Mouse (Mus musculus) neural tube, embryonic 12.5 days (tissue): ENCODE measurements around the gene 1700023F06Rik. TPM values are rescaled to one million over a fixed set of nuclear protein-coding genes. Genes with fewer than 3 reads are reported as not detected.

ENCODE experiments used
- ATAC-seq: fragments of 200-750 bp; cut with Nextera tagmentation; 2 replicates; pipeline ENCODE4 v1.8.0; 2017; ENCODE audit warnings: low read depth, mild to moderate bottlenecking, moderate TSS enrichment, moderate library complexity; ENCODE audit not compliant: low FRiP score
- H3K27ac ChIP-seq: fragments of 300-500 bp; sonication (generic); 2 replicates; pipeline ENCODE4 v1.5.1; 2016
- H3K27me3 ChIP-seq: fragments of 300-500 bp; sonication (generic); replicated peaks from 2 replicates; pipeline ENCODE4 v1.6.1; 2016; ENCODE audit warnings: mild to moderate bottlenecking
- H3K36me3 ChIP-seq: fragments of 300-500 bp; sonication (generic); 2 replicates; pipeline ENCODE4 v1.6.1; 2016; ENCODE audit warnings: mild to moderate bottlenecking
- H3K4me1 ChIP-seq: fragments of 300-500 bp; sonication (generic); 2 replicates; pipeline ENCODE4 v1.6.1; 2016
- H3K4me2 ChIP-seq: fragments of 300-500 bp; sonication (generic); replicated peaks from 2 replicates; pipeline ENCODE4 v1.6.1; 2016; ENCODE audit warnings: mild to moderate bottlenecking
- H3K4me3 ChIP-seq: fragments of 300-500 bp; sonication (generic); 2 replicates; pipeline ENCODE4 v1.5.1; 2016
- H3K9ac ChIP-seq: fragments of 300-500 bp; sonication (generic); 2 replicates; pipeline ENCODE4 v1.6.1; 2016; ENCODE audit warnings: mild to moderate bottlenecking
- H3K9me3 ChIP-seq: fragments of 300-500 bp; sonication (generic); 2 replicates; pipeline ENCODE4 v1.6.1; 2016; ENCODE audit warnings: mild to moderate bottlenecking
- WGBS: fragments of 180-500 bp; shearing (Covaris S2); methylation state at CpG from one replicate; pipeline ENCODE4 v1.1.7; 2016; 5-methylcytosine and 5-hydroxymethylcytosine counted together
- polyA plus RNA-seq: library from polyadenylated mRNA; unstranded; fragments of >200 nt; fragmentation: Nextera tagmentation; extraction: Ambion mirVana; gene quantifications from 2 replicates; pipeline ENCODE4 v1.2.1, GENCODE M21; 2016

Gene 1700023F06Rik
- polyA plus RNA-seq, 1 experiment from 2014 or later: 0.39 TPM

- Histone ChIP-seq H3K4me1 (no peaks in the 10 kb centered on the region), H3K9me3 (no peaks in the 10 kb centered on the region), H3K27ac (no peak overlapping the region), H3K36me3 (no peaks in the 10 kb centered on the region), H3K4me3 (no peak overlapping the region), H3K27me3 (peaks cover 28% of the 10 kb centered on the region), H3K9ac (no peak overlapping the region), H3K4me2 (no peak overlapping the region)
- 75% methylated on average over 5 of the region's 5 CpGs for WGBS
- no peak for ATAC-seq
These were observed 31.1 kb downstream of the 1700023F06Rik start for GRCm38 (mm10) chr11:103177216-103177615.

GRCm38 (mm10) chr11:103176510-103176909 lies 31.8 kb downstream of the 1700023F06Rik start:
- H3K4me2 ChIP-seq: no peak overlapping the region
- H3K9me3 ChIP-seq: no peaks in the 10 kb centered on the region
- no peak for ATAC-seq
- peaks cover 30% of the 10 kb centered on the region for H3K27me3 ChIP-seq
- no peak overlapping the region for H3K9ac ChIP-seq
- no peaks in the 10 kb centered on the region for H3K4me1 ChIP-seq
- no peak overlapping the region for H3K4me3 ChIP-seq
- H3K27ac ChIP-seq: no peak overlapping the region
- no peaks in the 10 kb centered on the region for H3K36me3 ChIP-seq
- WGBS: 94% methylated on average over 1 of the region's 1 CpGs

DNA sequence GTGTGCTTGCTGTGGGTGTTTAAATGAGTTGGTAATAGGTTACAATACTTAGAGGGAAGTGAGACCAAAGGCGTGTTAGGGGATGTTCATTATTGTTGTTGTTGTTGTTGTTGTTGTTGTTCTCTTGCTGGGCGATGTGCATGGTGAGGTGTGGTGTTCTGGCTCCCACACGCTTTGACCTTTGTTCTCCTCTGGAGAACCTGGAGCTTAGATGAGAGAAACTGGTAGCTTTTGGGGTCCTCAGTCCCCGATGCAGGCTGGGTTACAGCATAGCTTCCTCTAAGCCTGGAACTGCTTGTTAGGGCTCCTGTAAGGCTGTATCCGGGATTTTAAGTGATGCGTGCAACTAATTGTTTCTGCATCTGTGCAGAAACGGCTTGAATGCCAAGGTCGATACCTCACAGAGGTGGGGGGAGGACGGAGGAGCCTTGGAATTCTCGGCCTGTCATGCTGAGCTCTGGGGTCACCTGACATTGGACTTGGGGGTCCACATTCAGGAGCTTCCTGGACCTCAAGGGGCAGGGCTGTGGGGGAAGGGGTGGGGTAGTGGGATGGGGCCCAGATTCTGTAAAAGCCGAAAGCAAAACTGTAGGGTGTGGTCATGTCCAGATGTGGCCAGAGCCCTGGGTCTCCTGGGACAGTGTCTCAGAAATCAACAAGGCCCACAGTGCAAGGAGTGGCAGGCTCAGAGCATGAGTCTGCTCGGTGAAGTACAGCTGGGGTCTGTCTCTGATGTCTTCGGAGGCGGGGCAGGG lies 32.5 kb downstream of the 1700023F06Rik start:
- Histone ChIP-seq H3K4me3 (no peak overlapping the region), H3K4me2 (no peak overlapping the region), H3K36me3 (no peaks in the 10 kb centered on the region), H3K4me1 (peaks cover 6% of the 10 kb centered on the region; the same call in 1 of the 2 replicates), H3K27ac (no peak overlapping the region), H3K27me3 (peaks cover 36% of the 10 kb centered on the region), H3K9me3 (no peaks in the 10 kb centered on the region), H3K9ac (no peak overlapping the region)
- 76% methylated on average over 14 of the region's 14 CpGs for WGBS
- no peak for ATAC-seq

DNA sequence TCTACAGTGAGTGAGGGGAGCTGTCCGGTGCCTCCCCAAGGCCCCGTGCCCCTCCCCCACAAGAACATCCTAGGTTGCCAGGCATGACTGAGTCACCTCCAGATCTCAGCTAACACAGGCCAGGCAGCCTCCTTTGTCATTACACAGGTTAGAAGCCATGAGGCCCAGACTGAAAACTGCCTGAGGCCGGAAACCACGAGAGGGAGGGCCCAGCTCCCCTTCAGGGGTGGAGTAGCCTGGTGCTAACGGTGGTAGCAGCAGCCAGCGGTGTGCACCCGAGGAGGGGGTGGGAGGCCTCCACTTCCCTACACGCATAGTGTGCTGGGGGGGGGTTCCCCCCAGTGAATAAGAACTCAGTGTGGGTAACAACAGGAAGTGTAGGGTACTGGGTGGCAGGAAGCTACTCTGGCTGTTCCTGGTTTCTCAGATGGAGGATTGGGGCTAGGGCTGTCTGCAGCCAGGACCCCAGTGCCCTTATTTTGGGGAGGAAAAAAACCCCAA lies 33.4 kb downstream of the 1700023F06Rik start:
- Histone ChIP-seq H3K27ac (no peak overlapping the region), H3K9me3 (no peaks in the 10 kb centered on the region), H3K27me3 (peaks cover 39% of the 10 kb centered on the region), H3K4me3 (no peak overlapping the region), H3K9ac (no peak overlapping the region), H3K4me2 (no peak overlapping the region), H3K36me3 (no peaks in the 10 kb centered on the region), H3K4me1 (peaks cover 12% of the 10 kb centered on the region)
- no peak for ATAC-seq
- 57% methylated on average over 8 of the region's 8 CpGs for WGBS

- no peak for ATAC-seq
- Histone ChIP-seq H3K36me3 (no peaks in the 10 kb centered on the region), H3K4me1 (peaks cover 12% of the 10 kb centered on the region), H3K4me2 (no peak overlapping the region), H3K27me3 (peaks cover 45% of the 10 kb centered on the region), H3K9ac (no peak overlapping the region), H3K4me3 (no peak overlapping the region), H3K27ac (no peak overlapping the region), H3K9me3 (no peaks in the 10 kb centered on the region)
- 86% methylated on average over 5 of the region's 5 CpGs for WGBS
These were observed 33.9 kb downstream of the 1700023F06Rik start for GRCm38 (mm10) chr11:103174411-103174832.

DNA sequence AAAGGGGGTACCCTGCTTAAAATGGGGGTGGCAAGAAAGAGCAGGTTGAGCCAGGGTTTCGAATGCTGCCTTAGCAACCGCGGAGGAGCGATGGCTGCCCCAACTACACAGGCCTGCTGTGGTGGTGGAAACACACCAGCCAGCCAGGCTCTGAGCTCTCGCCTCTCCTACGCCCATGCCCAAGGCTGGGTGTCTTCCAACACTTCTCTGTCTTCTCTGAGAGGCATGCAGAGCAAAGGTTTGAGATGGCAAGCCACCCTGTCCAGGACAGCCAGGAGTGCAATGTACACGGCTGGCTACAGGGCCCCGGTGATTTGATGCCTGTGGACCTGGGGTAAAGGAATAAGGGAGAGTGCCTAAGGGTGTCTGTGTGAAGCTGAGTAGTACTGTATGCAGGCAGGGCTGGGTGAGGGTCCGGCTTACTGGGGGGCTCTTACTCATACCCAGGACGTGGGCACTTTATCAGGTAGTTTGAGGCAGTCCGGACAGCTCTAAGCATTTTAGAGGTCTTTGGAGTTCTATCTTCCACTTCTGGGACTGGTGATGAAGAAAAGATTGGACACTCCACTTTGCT lies 34.5 kb downstream of the 1700023F06Rik start:
- no peak overlapping the region for H3K9ac ChIP-seq
- no peak for ATAC-seq
- H3K4me2 ChIP-seq: no peak overlapping the region
- peaks cover 50% of the 10 kb centered on the region for H3K27me3 ChIP-seq
- no peak overlapping the region for H3K4me3 ChIP-seq
- peaks cover 12% of the 10 kb centered on the region for H3K4me1 ChIP-seq
- H3K9me3 ChIP-seq: no peaks in the 10 kb centered on the region
- no peaks in the 10 kb centered on the region for H3K36me3 ChIP-seq
- H3K27ac ChIP-seq: no peak overlapping the region
- WGBS: 94% methylated on average over 11 of the region's 11 CpGs

DNA sequence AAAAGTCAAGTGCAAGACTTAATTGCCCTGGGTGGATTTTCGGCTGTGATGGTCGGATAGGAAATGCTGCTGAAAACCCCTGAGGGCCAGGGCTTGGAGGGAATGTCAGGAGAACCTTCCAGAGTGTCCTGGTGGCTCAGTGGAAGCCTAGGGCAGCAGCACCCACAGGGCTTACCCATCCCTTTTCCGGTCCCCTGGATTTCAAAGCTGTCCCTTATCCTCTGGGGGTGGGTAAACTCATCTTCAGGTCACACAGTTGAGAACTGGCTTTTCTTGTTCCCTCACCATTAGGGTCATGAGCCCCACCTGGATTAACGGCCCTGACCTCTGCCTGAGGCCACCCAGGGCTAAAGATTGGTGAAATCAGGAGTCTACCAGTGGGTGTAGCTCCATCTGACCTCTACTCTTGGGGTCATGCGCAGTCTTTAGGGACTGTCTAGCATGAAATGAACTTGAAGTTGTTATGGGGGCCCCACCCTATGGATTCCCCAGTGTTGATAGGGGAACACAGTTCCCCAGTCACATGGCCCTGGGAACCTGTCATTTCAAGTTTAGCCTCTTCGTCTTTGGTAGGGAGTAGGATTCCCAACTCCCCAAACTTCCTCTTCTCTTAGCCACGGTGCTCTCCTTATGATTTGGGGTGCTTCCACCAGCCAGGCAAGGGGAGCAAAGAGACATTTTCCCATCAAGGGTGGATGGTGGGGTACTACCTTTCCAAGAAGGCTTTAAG lies 35.2 kb downstream of the 1700023F06Rik start:
- Histone ChIP-seq H3K4me3 (no peak overlapping the region), H3K27me3 (peaks cover 50% of the 10 kb centered on the region), H3K4me1 (peaks cover 12% of the 10 kb centered on the region), H3K9ac (no peak overlapping the region), H3K27ac (no peak overlapping the region), H3K9me3 (no peaks in the 10 kb centered on the region), H3K36me3 (no peaks in the 10 kb centered on the region), H3K4me2 (no peak overlapping the region)
- ATAC-seq: no peak
- 84% methylated on average over 7 of the region's 7 CpGs for WGBS

DNA sequence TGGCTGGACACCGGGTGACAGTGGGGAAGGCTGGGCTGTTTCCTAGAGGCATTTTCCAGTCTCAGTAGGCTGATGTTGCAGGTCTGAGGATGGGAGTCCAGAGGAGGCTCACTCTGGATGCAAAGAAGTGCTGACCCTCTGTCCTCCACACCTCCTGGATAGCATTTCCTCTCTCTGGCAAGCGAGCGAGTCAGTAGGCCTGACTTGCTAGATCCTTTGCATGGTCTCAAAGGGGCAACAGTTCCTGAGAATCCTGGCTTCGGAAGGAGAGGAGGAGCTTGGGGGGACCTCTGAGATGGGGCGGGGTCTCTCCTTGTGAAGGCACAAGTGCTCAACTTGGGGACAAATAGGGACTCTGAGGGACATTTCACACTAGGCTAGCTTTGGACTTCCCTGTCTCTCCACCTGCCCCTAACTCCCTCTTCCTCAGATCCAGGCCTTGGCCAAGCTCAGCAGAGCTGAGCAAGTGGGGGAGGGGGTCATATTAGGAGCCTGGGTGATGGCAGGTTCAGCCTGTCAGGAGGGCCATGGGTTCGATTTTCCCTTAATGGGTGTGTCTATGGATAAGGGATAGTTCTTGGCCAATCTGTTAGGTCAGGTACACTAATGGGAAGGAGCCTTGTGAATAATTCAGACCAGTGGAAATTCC lies 35.8 kb downstream of the 1700023F06Rik start:
- no peak overlapping the region for H3K4me3 ChIP-seq
- no peak overlapping the region for H3K9ac ChIP-seq
- 66% methylated on average over 6 of the region's 6 CpGs for WGBS
- no peak overlapping the region for H3K27ac ChIP-seq
- no peaks in the 10 kb centered on the region for H3K36me3 ChIP-seq
- no peak overlapping the region for H3K4me2 ChIP-seq
- no peaks in the 10 kb centered on the region for H3K9me3 ChIP-seq
- H3K27me3 ChIP-seq: peaks cover 50% of the 10 kb centered on the region
- peaks cover 12% of the 10 kb centered on the region for H3K4me1 ChIP-seq
- no peak for ATAC-seq

- Histone ChIP-seq H3K27ac (no peak overlapping the region), H3K4me2 (peak overlapping the region; percentile 93), H3K4me3 (peak overlapping the region; percentile 59), H3K9ac (no peak overlapping the region), H3K36me3 (no peaks in the 10 kb centered on the region), H3K27me3 (peaks cover 50% of the 10 kb centered on the region), H3K4me1 (peaks cover 12% of the 10 kb centered on the region), H3K9me3 (no peaks in the 10 kb centered on the region)
- no peak for ATAC-seq
- WGBS: 51% methylated on average over 9 of the region's 9 CpGs
These were observed 36.5 kb downstream of the 1700023F06Rik start for GRCm38 (mm10) chr11:103171703-103172391.

DNA sequence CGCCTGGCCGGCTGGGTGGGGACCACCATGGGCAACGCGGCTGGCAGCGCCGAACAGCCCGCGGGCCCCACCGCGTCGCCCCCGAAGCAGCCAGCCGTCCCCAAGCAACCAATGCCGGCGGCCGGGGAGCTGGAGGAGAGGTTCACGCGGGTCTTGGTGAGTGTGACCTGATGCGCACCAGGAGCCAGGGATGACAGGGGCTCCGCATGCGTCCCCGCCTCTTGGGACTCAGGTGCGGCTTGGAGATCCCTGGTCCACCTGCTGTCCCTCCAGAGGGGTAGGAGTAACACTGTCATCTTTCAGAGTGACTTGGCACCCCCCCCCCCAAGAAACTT lies 37.1 kb downstream of the 1700023F06Rik start:
- 4% methylated on average over 23 of the region's 23 CpGs for WGBS
- Histone ChIP-seq H3K27ac (no peak overlapping the region), H3K4me1 (peaks cover 12% of the 10 kb centered on the region), H3K4me2 (peak overlapping the region; percentile 93), H3K9ac (peak overlapping the region; percentile 65), H3K27me3 (peaks cover 50% of the 10 kb centered on the region), H3K4me3 (peak overlapping the region; percentile 59), H3K9me3 (no peaks in the 10 kb centered on the region), H3K36me3 (no peaks in the 10 kb centered on the region)
- no peak for ATAC-seq

GRCm38 (mm10) chr11:103170494-103171285 lies 37.7 kb downstream of the 1700023F06Rik start, which contains the start of gene Fmnl1:
Gene Fmnl1, plus strand, starts transcription at chr11:103171107.
- H3K9ac ChIP-seq: peak within 1 kb of the TSS; percentile 65
- no peaks in the 10 kb centered on the region for H3K36me3 ChIP-seq
- no peak within 1 kb of the TSS for H3K27ac ChIP-seq
- ATAC-seq: 0 out of 2 replicates have a peak, but pooled peaks have one; percentile 48
- H3K4me3 ChIP-seq: peak within 1 kb of the TSS; percentile 59
- H3K9me3 ChIP-seq: 0 out of 2 replicates have a peak, but pooled peaks cover 3% of the 10 kb centered on the region
- peaks cover 50% of the 10 kb centered on the region for H3K27me3 ChIP-seq
- peaks cover 12% of the 10 kb centered on the region for H3K4me1 ChIP-seq
- WGBS: 2% methylated on average over 75 of the region's 84 CpGs
- H3K4me2 ChIP-seq: peak within 1 kb of the TSS; percentile 93
